Mouse (Mus musculus) common myeloid progenitor, adult 5-6 weeks (primary cell): ENCODE results near the gene Eif2b3. TPM values are rescaled to one million over a fixed set of nuclear protein-coding genes. Genes with fewer than 3 reads are reported as not detected.
A peak's percentile ranks its signal among the peaks of the same experiment; 100 is the strongest.

ENCODE experiments used
- ATAC-seq: replicated peaks from 2 replicates; pipeline ENCODE4 v1.8.0; 2016; ENCODE audit warnings: low read depth, mild to moderate bottlenecking, moderate TSS enrichment, inconsistent platforms; ENCODE audit not compliant: poor library complexity, severe bottlenecking
- total RNA-seq: library from RNA; stranded (forward); fragments of 200-1000, 187-1606 nt; gene quantifications from 2 replicates; pipeline ENCODE4 v1.2.3, GENCODE M21; 2017

Gene Eif2b3
- total RNA-seq, 1 experiment from 2014 or later, result 48.6 TPM

DNA sequence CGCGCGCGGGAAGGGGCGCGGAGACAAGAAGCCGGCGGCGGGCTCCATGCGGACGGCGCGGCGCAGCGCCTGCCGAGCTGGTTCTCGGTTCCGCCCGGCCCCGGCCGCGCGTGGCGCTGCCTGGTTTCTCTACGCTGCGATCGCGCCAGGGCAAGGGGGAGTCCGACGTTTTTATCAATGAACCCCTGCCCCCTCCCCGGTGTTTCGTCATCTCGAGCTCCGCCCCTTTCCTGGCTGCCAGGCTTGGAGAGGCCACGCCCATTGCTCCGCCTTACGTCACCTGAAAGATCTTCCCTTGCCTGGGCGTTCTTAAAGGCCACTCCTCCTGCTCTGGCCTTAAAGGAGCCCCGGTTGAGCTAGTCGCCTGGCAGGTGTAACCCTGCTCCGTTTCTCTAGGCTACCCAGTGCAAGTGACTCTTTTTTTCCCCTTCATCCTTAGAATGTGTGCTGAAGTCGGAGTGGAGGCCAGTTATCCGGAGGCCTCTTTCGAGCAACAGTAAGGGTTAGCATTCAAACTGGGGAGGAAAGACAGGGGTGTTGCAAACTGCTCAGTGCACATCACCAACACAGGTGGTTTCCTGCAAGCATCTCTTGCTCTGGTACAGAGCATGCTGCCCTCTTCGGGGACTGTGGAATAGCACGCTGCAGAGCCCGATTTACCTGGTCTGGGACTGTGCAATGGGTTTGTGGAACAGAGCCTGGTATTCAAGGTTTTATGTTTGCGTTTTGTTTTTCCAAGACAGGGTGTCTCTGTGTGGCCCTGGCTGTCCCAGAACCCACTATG is 114.8 kb downstream of the Eif2b3 start, which contains the start of gene Plk3:
Gene Plk3 (minus strand): TSS at position 147 of the 784 bp plus-strand sequence.
- ATAC-seq, result peak; percentile 92

DNA sequence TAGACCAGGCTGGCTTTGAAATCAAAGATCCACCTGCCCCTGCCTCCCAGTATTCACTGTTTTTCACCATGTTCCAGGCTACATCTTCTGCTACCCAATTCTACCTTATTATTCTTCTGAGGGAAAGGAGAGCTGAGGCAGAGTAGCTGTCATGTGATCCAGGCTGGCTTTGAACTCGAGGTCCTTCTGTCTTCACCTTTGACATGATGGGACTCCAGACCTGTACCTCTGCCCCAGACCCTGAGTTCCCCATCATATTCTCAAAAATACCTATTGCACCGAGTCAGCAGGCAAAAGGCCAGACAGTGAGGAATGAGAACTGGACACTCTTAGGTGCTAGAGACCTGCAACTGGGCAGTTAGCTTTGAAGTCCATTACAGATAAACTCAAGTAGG is 115.4 kb downstream of the Eif2b3 start:
- ATAC-seq, result no peak

DNA sequence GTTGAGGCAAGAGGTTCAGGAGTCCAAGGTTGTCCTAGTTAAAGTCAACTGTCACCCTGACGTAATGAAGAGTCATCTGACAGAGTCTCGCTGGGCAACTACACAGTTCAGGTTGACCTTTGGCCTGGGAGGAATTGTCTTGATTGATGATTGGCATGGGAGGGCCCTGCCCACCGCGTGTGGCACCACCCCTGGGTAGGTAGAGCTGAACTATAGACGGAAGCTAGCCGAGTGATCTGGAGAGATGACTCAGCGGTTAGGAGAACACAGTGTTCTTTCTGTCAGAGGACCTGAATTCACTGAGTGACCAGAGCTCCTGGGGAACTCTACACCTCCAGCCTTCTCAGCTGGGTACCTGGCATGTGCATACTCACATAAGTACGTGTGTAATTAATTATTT is 116.8 kb downstream of the Eif2b3 start:
- ATAC-seq, result no peak

Other genes with a start within 250 kb of the Eif2b3 start
- gene Toe1, start 211.8 kb upstream of the Eif2b3 start, total RNA-seq, result 31.4 and 38.1 TPM in 2 replicates
- 2.1 and 2.9 TPM in 2 replicates for gene Mutyh, start 211.7 kb upstream of the Eif2b3 start, total RNA-seq
- 0.39 and 0.41 TPM in 2 replicates for gene Hpdl, start 197.7 kb upstream of the Eif2b3 start, total RNA-seq
- 0.09 and 0.39 TPM in 2 replicates for gene Zswim5, start 142.0 kb upstream of the Eif2b3 start, total RNA-seq
- 69.2 and 87.5 TPM in 2 replicates for gene Urod, start 25.0 kb upstream of the Eif2b3 start, total RNA-seq
- 11.0 and 13.2 TPM in 2 replicates for gene Hectd3, start 24.1 kb upstream of the Eif2b3 start, total RNA-seq
- gene Ptch2, start 76.7 kb downstream of the Eif2b3 start, total RNA-seq, result not detected in 2 replicates
- 6.7 and 7.8 TPM in 2 replicates for gene Btbd19, start 106.3 kb downstream of the Eif2b3 start, total RNA-seq
- gene Tctex1d4, start 107.4 kb downstream of the Eif2b3 start, total RNA-seq, result not detected in 2 replicates
- 2.9 and 3.9 TPM in 2 replicates for gene Plk3, start 114.6 kb downstream of the Eif2b3 start, total RNA-seq
- 1,886 and 2,148 TPM in 2 replicates for gene Rps8, start 136.8 kb downstream of the Eif2b3 start, total RNA-seq
- gene Kif2c, start 163.2 kb downstream of the Eif2b3 start, total RNA-seq, result 33.7 and 40.7 TPM in 2 replicates
- gene Tmem53, start 232.5 kb downstream of the Eif2b3 start, total RNA-seq, result not detected in 2 replicates
- gene Armh1, start 232.7 kb downstream of the Eif2b3 start, total RNA-seq, result not detected in 2 replicates